Mouse (Mus musculus) heart, adult 11 months (tissue): ENCODE results near the gene Uqcrq.

Source experiments
- DNase-seq: peaks from one replicate; pipeline ENCODE4 v3.0.0; 2022

The Uqcrq gene

GRCm38 (mm10) chr11:53451361-53451760, 20.7 kb upstream of the Uqcrq start:
- DNase-seq, result no peak

- no peak for DNase-seq
Measured at GRCm38 (mm10) chr11:53450070-53450705, 19.6 kb upstream of the Uqcrq start.

- DNase-seq, result peak; percentile 95
Measured at GRCm38 (mm10) chr11:53448529-53448928, 17.9 kb upstream of the Uqcrq start.

DNA sequence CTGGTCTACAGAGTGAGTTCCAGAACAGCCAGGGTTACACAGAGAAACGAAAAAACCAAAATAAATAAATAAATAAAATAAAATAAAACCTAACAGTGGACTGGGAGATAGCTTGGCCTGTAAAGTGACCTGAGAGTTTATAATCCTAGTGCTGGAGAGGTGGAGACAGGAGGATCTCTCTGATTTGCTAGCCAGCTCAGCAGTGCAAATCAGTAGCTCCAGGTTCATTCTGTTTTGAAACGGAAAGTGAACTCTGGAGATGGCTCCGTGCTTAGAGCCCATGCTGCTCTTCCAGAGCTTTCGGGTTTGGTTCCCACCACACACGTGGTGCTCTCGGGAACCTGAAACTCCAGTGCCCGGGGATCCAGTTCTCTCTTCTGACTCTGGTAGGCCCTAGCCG, 17.4 kb upstream of the Uqcrq start:
- no peak for DNase-seq

DNA sequence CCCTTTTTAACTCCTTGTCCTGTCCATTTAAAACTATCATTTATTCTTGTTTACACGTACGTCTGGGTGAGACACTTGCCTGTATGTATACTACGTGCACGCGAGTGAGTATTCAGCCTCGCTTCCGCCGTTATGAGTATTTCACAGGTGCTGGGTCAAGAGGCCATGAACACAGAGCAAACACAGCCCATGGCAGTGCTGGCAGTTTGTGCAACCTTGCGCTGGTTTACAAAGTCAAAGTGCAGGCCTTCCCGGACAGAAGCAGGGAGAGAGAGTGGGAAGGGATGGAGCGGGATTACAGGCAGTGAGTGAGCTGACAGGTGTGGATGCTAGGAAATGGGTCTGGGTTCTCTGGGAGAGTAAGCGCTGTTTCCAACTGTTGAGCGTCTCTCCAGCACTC, 15.6 kb upstream of the Uqcrq start:
- no peak for DNase-seq

GRCm38 (mm10) chr11:53445562-53445961, 14.9 kb upstream of the Uqcrq start:
- peak; percentile 83 for DNase-seq

DNA sequence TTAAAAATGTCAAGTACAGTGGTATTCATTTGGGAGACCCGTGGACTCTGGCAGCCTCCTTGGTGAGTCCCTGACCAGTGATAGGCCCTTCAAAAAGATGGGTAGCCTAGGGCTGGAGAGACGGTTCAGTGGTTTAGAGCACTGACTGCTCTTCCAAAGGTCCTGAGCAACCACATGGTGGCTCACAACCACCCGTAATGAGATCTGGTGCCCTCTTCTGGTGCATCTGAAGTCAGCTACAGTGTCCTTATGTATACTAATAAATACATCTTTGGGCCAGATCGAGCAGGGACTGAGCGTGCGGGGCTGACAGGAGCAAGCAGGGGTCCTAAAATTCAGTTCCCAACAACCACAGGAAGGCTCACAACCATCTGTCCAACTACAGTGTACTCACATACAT, 13.2 kb upstream of the Uqcrq start:
- no peak for DNase-seq

GRCm38 (mm10) chr11:53441921-53442320, 11.3 kb upstream of the Uqcrq start:
- DNase-seq, result no peak

DNA sequence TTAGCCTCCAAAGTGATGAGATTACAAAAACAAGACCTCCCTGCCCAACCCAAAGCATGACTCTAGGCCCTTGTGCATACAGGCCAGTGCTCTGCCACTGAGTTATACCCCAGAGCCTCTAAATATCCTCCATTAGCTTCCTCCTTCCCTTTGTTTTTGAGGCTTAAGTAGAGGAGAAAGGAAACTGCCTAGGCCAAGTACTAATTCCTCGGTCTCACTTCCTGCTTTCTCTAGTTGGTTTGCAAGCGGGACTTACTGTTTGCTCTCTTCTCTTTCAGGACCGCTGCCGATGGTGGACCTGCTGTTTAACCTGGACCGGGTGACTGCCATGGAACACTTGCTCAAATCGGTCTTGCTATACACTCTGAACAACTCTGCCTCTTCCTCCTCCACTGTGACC, 5.7 kb upstream of the Uqcrq start:
- DNase-seq, result no peak

- no peak for DNase-seq
Measured at GRCm38 (mm10) chr11:53435504-53435903, 4.9 kb upstream of the Uqcrq start.

GRCm38 (mm10) chr11:53433057-53433456, 2.4 kb upstream of the Uqcrq start:
- no peak for DNase-seq

DNA sequence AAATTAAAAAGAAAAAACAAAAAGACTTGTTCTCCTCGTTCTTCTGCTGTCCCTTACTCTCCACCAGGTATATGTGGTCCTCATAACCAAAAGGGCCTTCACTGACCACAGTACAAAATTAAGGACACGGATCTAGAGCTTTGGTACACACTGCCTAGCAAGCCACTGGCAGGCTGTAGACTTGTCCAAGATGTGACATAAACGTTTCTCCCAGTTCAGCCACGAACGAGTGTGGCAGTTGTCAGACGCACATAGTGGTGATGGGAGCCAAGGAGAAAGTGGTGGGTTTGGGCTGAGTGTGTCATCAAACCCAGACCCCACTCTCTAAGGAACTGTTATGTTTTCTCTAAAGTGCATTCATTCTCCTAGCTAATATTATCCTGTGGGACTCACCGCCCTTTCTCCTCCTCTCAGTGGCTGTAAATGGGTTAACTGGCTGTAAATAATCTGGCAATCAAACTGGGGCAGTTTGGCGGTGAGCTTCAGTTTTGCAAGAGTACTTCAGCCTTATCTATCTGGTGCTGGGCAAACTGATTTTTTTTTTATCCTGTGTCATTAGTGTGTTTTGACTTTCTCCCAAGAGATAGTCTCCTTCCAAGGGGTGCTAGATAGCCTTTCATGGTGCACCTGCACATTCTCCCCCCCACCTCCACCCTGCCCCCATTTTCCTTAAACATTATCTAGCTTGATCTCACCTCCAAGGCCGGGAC, 871 bp upstream of the Uqcrq start:
- peak; percentile 72 for DNase-seq

DNA sequence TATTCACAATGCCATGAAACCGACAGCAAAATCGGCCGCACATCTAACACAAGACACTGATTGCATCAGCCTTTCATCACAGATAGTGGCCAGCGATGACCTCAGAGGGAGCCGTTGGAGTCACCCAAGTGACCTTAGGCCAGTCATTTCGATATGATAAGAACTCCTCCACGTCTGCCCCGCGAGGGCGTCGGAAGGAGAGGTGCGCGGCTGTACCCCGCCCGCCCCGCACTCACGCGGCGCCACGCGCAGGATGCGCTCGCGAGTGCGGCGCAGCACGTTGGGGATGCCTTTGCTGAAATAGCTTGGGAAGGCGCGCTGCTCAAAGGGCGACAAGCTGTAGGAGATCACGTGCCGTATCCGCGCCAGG, 346 bp downstream of the Uqcrq start:
- DNase-seq, result no peak

DNA sequence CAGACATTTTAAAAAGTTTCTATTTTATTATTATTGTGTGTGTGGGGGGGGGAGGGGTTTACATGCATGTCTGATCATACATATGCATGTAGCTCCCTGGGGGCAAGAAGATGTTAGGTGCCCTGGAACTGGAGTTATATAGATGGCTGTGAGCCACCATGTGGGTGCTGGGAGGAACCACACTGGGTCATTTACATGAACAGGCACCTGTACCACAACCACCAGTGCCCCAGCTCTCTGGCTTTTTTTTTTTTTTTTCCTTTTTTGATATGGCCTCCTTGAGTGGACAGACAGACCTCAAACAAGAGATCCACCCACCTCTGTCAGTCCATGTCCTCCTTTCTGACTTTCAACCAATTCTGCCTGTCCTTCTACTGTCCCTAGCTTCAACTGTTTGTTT, 1.4 kb downstream of the Uqcrq start:
- peak; percentile 79 for DNase-seq

GRCm38 (mm10) chr11:53428716-53429057, 1.9 kb downstream of the Uqcrq start:
- DNase-seq, result peak; percentile 83

DNA sequence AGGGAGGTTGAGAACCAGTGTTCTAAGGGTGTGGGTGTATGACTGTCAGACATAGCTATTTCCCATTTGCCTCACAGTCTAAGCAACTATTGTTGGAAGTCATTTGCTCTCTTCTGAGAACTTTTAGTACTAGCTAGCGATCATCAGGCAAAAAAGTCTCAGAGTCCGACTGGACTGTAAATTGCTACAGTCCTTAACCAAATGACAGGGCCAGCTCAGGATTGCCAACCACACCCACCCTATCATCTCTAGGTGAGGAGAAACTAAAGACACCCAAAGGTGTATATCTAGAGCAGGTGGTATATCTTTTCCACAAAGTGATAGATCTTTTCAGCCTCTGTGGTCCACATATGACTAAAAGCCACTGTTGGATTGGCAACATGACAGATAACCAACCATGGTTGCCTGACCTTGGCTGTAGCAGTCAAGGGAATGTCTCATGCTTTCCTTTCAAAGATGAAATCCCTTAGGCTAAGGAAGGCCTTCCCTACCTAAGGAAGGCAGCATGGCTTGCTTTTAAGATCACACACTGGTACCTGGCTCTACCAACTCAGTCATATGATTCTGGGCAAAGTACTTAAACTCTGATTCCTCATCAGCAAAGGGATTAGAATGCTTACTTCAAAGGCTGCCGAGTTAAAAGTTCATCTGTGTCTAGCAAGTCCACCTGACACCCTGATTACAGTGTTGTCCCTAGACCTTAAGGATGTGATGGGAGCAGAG, 2.5 kb downstream of the Uqcrq start:
- DNase-seq, result peak; percentile 79

- DNase-seq, result peak; percentile 42
Measured at GRCm38 (mm10) chr11:53426914-53427313, 3.7 kb downstream of the Uqcrq start.

- DNase-seq, result peak; percentile 84
Measured at GRCm38 (mm10) chr11:53425711-53426255, 4.8 kb downstream of the Uqcrq start.

GRCm38 (mm10) chr11:53425251-53425650, 5.4 kb downstream of the Uqcrq start:
- DNase-seq, result peak; percentile 82

- peak; percentile 57 for DNase-seq
Measured at GRCm38 (mm10) chr11:53424826-53425225, 5.8 kb downstream of the Uqcrq start.

- peak; percentile 80 for DNase-seq
Measured at GRCm38 (mm10) chr11:53423036-53423435, 7.6 kb downstream of the Uqcrq start, which contains the start of gene Leap2. TSS of gene Leap2 (minus strand) at chr11:53423170.

DNA sequence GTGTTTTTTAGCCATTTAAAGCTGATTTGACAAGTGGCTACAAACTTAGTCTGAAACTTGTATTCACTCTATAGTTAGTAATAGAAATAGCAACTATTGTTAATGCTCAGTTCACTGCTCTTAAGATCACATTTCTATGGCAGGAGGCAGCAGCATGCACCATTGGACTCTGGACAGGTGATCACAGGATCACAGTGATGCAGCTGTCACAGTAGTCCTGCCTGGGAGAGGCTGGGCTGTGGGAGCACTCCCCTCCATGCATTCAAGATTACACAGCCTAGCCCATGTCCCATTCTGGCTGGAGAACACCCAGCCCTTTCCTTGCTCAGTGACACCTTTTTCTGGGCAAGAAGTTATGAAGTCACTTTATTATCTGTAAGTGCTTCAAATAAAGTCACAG, 12.6 kb downstream of the Uqcrq start:
- peak; percentile 85 for DNase-seq

GRCm38 (mm10) chr11:53413871-53414270, 16.8 kb downstream of the Uqcrq start:
- DNase-seq, result peak; percentile 56

GRCm38 (mm10) chr11:53411738-53412137, 18.9 kb downstream of the Uqcrq start:
- peak; percentile 77 for DNase-seq
